9 mouse cellular contexts compared by ENCODE assay signal in genomic region chr5:74311200-74311825, GRCm38 (mm10).
A peak's percentile ranks its signal among the peaks of the same experiment; 100 is the strongest.
DNase-seq lines count a peak whose midpoint lies in the region; ATAC-seq and TF ChIP-seq lines count a peak whose summit lies in the region.
"Had no signal": no experiment of that assay in that cellular context is flagged by ENCODE, and none has a peak within 500 bp of the region (broad histone marks: within the 10 kb centered on the region; RNA-seq: fewer than 3 reads in every experiment).

No protein-coding gene starts in this region.

- H3K27ac ChIP-seq in embryonic facial prominence, embryonic 14.5 days (replicated peaks; ENCODE audit: low read depth, low read length): no peak overlapping the region
- H3K27ac ChIP-seq in limb, embryonic 14.5 days (replicated peaks; ENCODE audit: low read depth, low read length): no peak overlapping the region
- H3K27ac ChIP-seq: neural tube, embryonic 12.5 days had no signal

- 30% methylated on average over 6 of the region's 6 CpGs for WGBS in embryonic facial prominence, embryonic 14.5 days
- 25% methylated on average over 6 of the region's 6 CpGs for WGBS in limb, embryonic 14.5 days

- no peaks in the 10 kb centered on the region for H3K36me3 ChIP-seq in embryonic facial prominence, embryonic 14.5 days (ENCODE audit: control insufficient read depth, insufficient read depth, low read length)
- no peaks in the 10 kb centered on the region for H3K36me3 ChIP-seq in limb, embryonic 14.5 days (ENCODE audit: control insufficient read depth, insufficient read depth, low read length)
- H3K36me3 ChIP-seq: neural tube, embryonic 12.5 days had no signal

- no peaks in the 10 kb centered on the region for H3K27me3 ChIP-seq in embryonic facial prominence, embryonic 14.5 days (replicated peaks; ENCODE audit: control insufficient read depth, insufficient read depth, low read length)
- H3K27me3 ChIP-seq in limb, embryonic 14.5 days (ENCODE audit: control insufficient read depth, insufficient read depth, low read length): no peaks in the 10 kb centered on the region

- H3K9me3 ChIP-seq in embryonic facial prominence, embryonic 14.5 days (ENCODE audit: control insufficient read depth, low read length): no peaks in the 10 kb centered on the region
- no peaks in the 10 kb centered on the region for H3K9me3 ChIP-seq in limb, embryonic 14.5 days (ENCODE audit: control insufficient read depth, low read length)
- H3K9me3 ChIP-seq: neural tube, embryonic 12.5 days had no signal

- no peak for TF ChIP-seq POLR2A in limb, embryonic 14.5 days (IDR thresholded peaks at IDR 0.05; ENCODE audit: borderline replicate concordance, extremely low read depth, insufficient read depth, insufficient read length)

- no peak overlapping the region for H3K4me2 ChIP-seq in embryonic facial prominence, embryonic 14.5 days (ENCODE audit: low read depth, low read length)
- no peak overlapping the region for H3K4me2 ChIP-seq in limb, embryonic 14.5 days (replicated peaks; ENCODE audit: low read depth, low read length, severe bottlenecking)
- H3K4me2 ChIP-seq: neural tube, embryonic 12.5 days had no signal

- no peak overlapping the region for H3K4me3 ChIP-seq in embryonic facial prominence, embryonic 14.5 days (ENCODE audit: low read depth, low read length)
- H3K4me3 ChIP-seq in limb, embryonic 14.5 days (replicated peaks; ENCODE audit: low read length): no peak overlapping the region
- H3K4me3 ChIP-seq: neural tube, embryonic 12.5 days had no signal

- peaks cover 19% of the 10 kb centered on the region; the same call in 1 of the 2 replicates for H3K4me1 ChIP-seq in embryonic facial prominence, embryonic 14.5 days (ENCODE audit: control insufficient read depth, insufficient read depth, low read length)
- H3K4me1 ChIP-seq in limb, embryonic 14.5 days (ENCODE audit: control insufficient read depth, insufficient read depth, low read length): peaks cover 29% of the 10 kb centered on the region

- H3K9ac ChIP-seq in embryonic facial prominence, embryonic 14.5 days (ENCODE audit: low read depth, low read length): no peak overlapping the region
- H3K9ac ChIP-seq in limb, embryonic 14.5 days (ENCODE audit: low read depth, low read length, severe bottlenecking): no peak overlapping the region
- H3K9ac ChIP-seq: neural tube, embryonic 12.5 days had no signal

- ATAC-seq in embryonic facial prominence, embryonic 14.5 days (ENCODE audit: low read depth): peak; percentile 71
- ATAC-seq in limb, embryonic 14.5 days (ENCODE audit: low FRiP score, low read depth): peak; percentile 77
- ATAC-seq in granulocyte monocyte progenitor cell, adult 5-6 weeks (replicated peaks; ENCODE audit: poor library complexity, severe bottlenecking): no peak

- peak; percentile 49 for DNase-seq in layer of hippocampus, adult 11-12 months (ENCODE audit: low spot score)
- DNase-seq in layer of hippocampus, postnatal 36 days: no peak
- DNase-seq in MN1 (ENCODE audit: low spot score): peak; percentile 69
- peak; percentile 90 for DNase-seq in embryonic facial prominence, embryonic 14.5 days (ENCODE audit: low spot score)
- peak; percentile 69 for DNase-seq in induced T-regulatory cell, adult 2 months (ENCODE audit: low read depth)
- peak; percentile 78 for DNase-seq in limb, embryonic 14.5 days (ENCODE audit: low spot score)
- peak; percentile 86 for DNase-seq in retina, embryonic 14.5 days (ENCODE audit: low spot score)

Comparison
In these comparisons a context has a peak if more than half of its experiments do, and no peak if none do; other contexts are left out.
1. DNase-seq: peak in layer of hippocampus, adult 11-12 months (single experiment), MN1 (single experiment), embryonic facial prominence, embryonic 14.5 days (single experiment), induced T-regulatory cell, adult 2 months (single experiment), limb, embryonic 14.5 days (single experiment) and retina, embryonic 14.5 days (single experiment); none in layer of hippocampus, postnatal 36 days (0 of 2).